In the genomic region with DNA sequence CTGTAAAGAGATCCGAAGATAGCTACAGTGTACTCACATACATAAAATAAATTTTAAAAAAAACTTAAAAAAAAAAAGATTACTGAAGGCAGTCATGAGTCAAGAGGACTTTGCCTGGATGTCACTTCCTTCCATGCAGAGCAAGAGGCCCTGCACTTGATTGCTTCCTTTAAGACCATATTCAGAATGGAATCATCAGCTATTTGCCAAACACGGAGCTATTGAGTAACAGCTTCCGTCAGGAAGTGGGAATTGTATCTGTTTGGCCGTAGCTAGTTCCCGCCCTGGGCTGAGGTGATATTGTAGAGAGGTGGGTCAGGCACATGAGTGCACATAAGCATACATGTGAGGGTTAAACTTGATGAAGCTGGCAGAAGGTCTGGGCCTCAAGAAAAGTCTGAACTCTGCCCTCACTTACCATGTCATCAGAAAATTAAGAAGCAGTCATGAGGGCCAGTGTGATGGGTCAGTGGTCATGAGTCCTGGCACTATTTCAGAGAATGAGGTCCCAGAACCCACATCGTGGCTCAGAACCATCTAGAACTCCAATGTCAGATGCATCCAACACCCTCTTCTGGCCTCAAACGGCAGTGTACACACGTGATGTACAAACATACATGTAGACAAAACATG, we compare ENCODE assay signal across 21 mouse cellular contexts. TPM values are rescaled to one million over a fixed set of nuclear protein-coding genes. Genes with fewer than 3 reads are reported as not detected.
DNase-seq lines count a peak whose midpoint lies in the region; ATAC-seq and TF ChIP-seq lines count a peak whose summit lies in the region.
"Had no signal": no experiment of that assay in that cellular context is flagged by ENCODE, and none has a peak within 500 bp of the region (broad histone marks: within the 10 kb centered on the region; RNA-seq: fewer than 3 reads in every experiment).

No protein-coding gene starts in this region.

- WGBS in kidney, embryonic 16.5 days, result 82% methylated on average over 8 of the region's 8 CpGs
- 51% methylated on average over 8 of the region's 8 CpGs for WGBS in macrophage (ENCODE audit: missing documents)
- 93% methylated on average over 8 of the region's 8 CpGs for WGBS in limb, embryonic 10.5 days

- H3K36me3 ChIP-seq in kidney, embryonic 16.5 days (ENCODE audit: insufficient read depth, low read length), result no peaks in the 10 kb centered on the region
- H3K36me3 ChIP-seq in macrophage (ENCODE audit: inconsistent target), result no peaks in the 10 kb centered on the region
- no peaks in the 10 kb centered on the region for H3K36me3 ChIP-seq in limb, embryonic 10.5 days
- H3K36me3 ChIP-seq: embryonic facial prominence, embryonic 12.5 days; liver, embryonic 15.5 days had no signal

- TF ChIP-seq POLR2A in bone marrow macrophage, adult 2 months (IDR thresholded peaks at IDR 0.05; ENCODE audit: borderline replicate concordance, low read depth, low read length), result no peak

- TF ChIP-seq CTCF in bone marrow macrophage, adult 2 months (IDR thresholded peaks at IDR 0.05; ENCODE audit: low read depth, low read length), result no peak

- no peak overlapping the region for H3K4me3 ChIP-seq in kidney, embryonic 16.5 days (ENCODE audit: low read length)
- no peak overlapping the region for H3K4me3 ChIP-seq in bone marrow macrophage, adult 2 months (ENCODE audit: insufficient read depth, low read length)
- no peak overlapping the region for H3K4me3 ChIP-seq in macrophage (ENCODE audit: inconsistent target)
- H3K4me3 ChIP-seq in limb, embryonic 10.5 days, result no peak overlapping the region
- H3K4me3 ChIP-seq: embryonic facial prominence, embryonic 12.5 days; liver, embryonic 15.5 days; megakaryocyte, embryonic 14.5 days had no signal

- H3K9me3 ChIP-seq in kidney, embryonic 16.5 days (ENCODE audit: low read length), result no peaks in the 10 kb centered on the region
- H3K9me3 ChIP-seq in limb, embryonic 10.5 days (replicated peaks), result no peaks in the 10 kb centered on the region
- H3K9me3 ChIP-seq: embryonic facial prominence, embryonic 12.5 days; liver, embryonic 15.5 days; megakaryocyte, embryonic 14.5 days had no signal

- no peaks in the 10 kb centered on the region for H3K27me3 ChIP-seq in kidney, embryonic 16.5 days (ENCODE audit: insufficient read depth, low read length)
- H3K27me3 ChIP-seq in limb, embryonic 10.5 days (ENCODE audit: low read depth, poor library complexity, severe bottlenecking), result no peaks in the 10 kb centered on the region
- H3K27me3 ChIP-seq: embryonic facial prominence, embryonic 12.5 days; liver, embryonic 15.5 days; megakaryocyte, embryonic 14.5 days; Patski had no signal

- ATAC-seq in kidney, embryonic 16.5 days (ENCODE audit: low FRiP score, low TSS enrichment), result no peak
- ATAC-seq: hindbrain, embryonic 16.5 days; lung, postnatal 0 days; Patski had no signal

- no peak overlapping the region for H3K9ac ChIP-seq in kidney, embryonic 16.5 days (replicated peaks; ENCODE audit: low read length)
- H3K9ac ChIP-seq: embryonic facial prominence, embryonic 12.5 days; liver, embryonic 15.5 days had no signal

- peak; percentile 70 for DNase-seq in kidney, adult 11 months
- peak; percentile 77 for DNase-seq in kidney, adult 9 months
- DNase-seq in limb, embryonic 10.5 days (ENCODE audit: low spot score), result no peak
- no peak for DNase-seq in layer of hippocampus, postnatal 25 days (ENCODE audit: extremely low spot score in 1 of 2, low spot score in 1 of 2)
- no peak for DNase-seq in embryo, embryonic 9.5 days (ENCODE audit: extremely low spot score)
- DNase-seq: cerebellum, adult 11-12 months; cerebellum, postnatal 14 days; midbrain, embryonic 14.5 days; right cerebral cortex, postnatal 14 days; thymus, postnatal 36 days had no signal

- H3K79me2 ChIP-seq in macrophage (ENCODE audit: inconsistent target), result no peaks in the 10 kb centered on the region

- H3K27ac ChIP-seq in kidney, embryonic 16.5 days (ENCODE audit: low read length), result no peak overlapping the region
- peak overlapping the region; percentile 49 for H3K27ac ChIP-seq in bone marrow macrophage, adult 2 months (ENCODE audit: insufficient read depth, low read depth, low read length)
- H3K27ac ChIP-seq in macrophage, result peak overlapping the region; percentile 59
- H3K27ac ChIP-seq in limb, embryonic 10.5 days, result no peak overlapping the region
- H3K27ac ChIP-seq: embryonic facial prominence, embryonic 12.5 days; liver, embryonic 15.5 days had no signal

- H3K4me1 ChIP-seq in kidney, embryonic 16.5 days (ENCODE audit: insufficient read depth, low read length), result no peaks in the 10 kb centered on the region
- peaks cover 14% of the 10 kb centered on the region for H3K4me1 ChIP-seq in bone marrow macrophage, adult 2 months (ENCODE audit: control insufficient read depth, insufficient read depth, low read length)
- H3K4me1 ChIP-seq in limb, embryonic 10.5 days, result no peaks in the 10 kb centered on the region
- H3K4me1 ChIP-seq: embryonic facial prominence, embryonic 12.5 days had no signal

- H3K4me2 ChIP-seq in kidney, embryonic 16.5 days (replicated peaks; ENCODE audit: low read depth, low read length), result no peak overlapping the region
- H3K4me2 ChIP-seq: embryonic facial prominence, embryonic 12.5 days; heart, embryonic 11.5 days; liver, embryonic 15.5 days had no signal

RNA-seq across cellular contexts. Expression of a gene that starts 16.6 kb away (rescaled TPM):
- polyA plus RNA-seq in kidney, embryonic 16.5 days (2015; fragmentation: Nextera tagmentation; extraction: Ambion mirVana), result 4.4 and 4.9 TPM in 2 replicates
- 2.9 and 4.5 TPM in 2 replicates for polyA plus RNA-seq in bone marrow macrophage, adult 2 months (2012; ENCODE audit: insufficient read depth, insufficient read length, missing spikeins)
- total RNA-seq in macrophage (2018; cell fraction: chromatin; rRNA removed), result 1 to 10 TPM in 13 of 26 experiments, under 1 TPM in 10, not detected in 3; 0.42 to 8.4 (median 1.2) TPM
- total RNA-seq in macrophage (2018; cell fraction: cytosol; rRNA removed), result 1 to 10 TPM in 7 of 26 experiments, under 1 TPM in 18, not detected in 1; 0.31 to 2.4 (median 0.69) TPM
- 10 to 100 TPM in 2 of 26 experiments, 1 to 10 TPM in 12, under 1 TPM in 8, not detected in 4; 0.35 to 17.5 (median 1.5) TPM for total RNA-seq in macrophage (2018; cell fraction: nucleus; rRNA removed)
- polyA plus RNA-seq in macrophage (2018), result 0.11 to 1.1 TPM (median 0.14 TPM) in 3 replicates
- polyA plus RNA-seq in limb, embryonic 10.5 days (2016; fragmentation: Nextera tagmentation; extraction: Ambion mirVana), result 2.7 and 4.5 TPM in 2 replicates
- total RNA-seq in layer of hippocampus, postnatal 25 days (2021), result 1 to 10 TPM; 1.7 to 3.5 TPM

RNA-seq across cellular contexts. Expression of a gene that starts 16.8 kb away (rescaled TPM):
- 20.4 and 22.3 TPM in 2 replicates for polyA plus RNA-seq in kidney, embryonic 16.5 days (2015; fragmentation: Nextera tagmentation; extraction: Ambion mirVana)
- polyA plus RNA-seq in bone marrow macrophage, adult 2 months (2012; ENCODE audit: insufficient read depth, insufficient read length, missing spikeins), result 16.5 and 17.7 TPM in 2 replicates
- total RNA-seq in macrophage (2018; cell fraction: chromatin; rRNA removed), result 10 to 100 TPM in 16 of 26 experiments, 1 to 10 TPM in 10; 4.7 to 20.3 (median 10.9) TPM
- total RNA-seq in macrophage (2018; cell fraction: cytosol; rRNA removed), result 10 to 100 TPM in 25 of 26 experiments, 1 to 10 TPM in 1; 8.8 to 21.0 (median 13.5) TPM
- total RNA-seq in macrophage (2018; cell fraction: nucleus; rRNA removed), result 10 to 100 TPM in 23 of 26 experiments, 1 to 10 TPM in 3; 7.2 to 31.5 (median 13.5) TPM
- polyA plus RNA-seq in macrophage (2018), result 13.1 to 24.0 TPM (median 20.1 TPM) in 3 replicates
- 34.4 and 36.7 TPM in 2 replicates for polyA plus RNA-seq in limb, embryonic 10.5 days (2016; fragmentation: Nextera tagmentation; extraction: Ambion mirVana)
- 10 to 100 TPM; 40.5 to 45.8 TPM for total RNA-seq in layer of hippocampus, postnatal 25 days (2021)

RNA-seq across cellular contexts. Expression of a gene that starts 26.6 kb away (rescaled TPM):
- polyA plus RNA-seq in kidney, embryonic 16.5 days (2015; fragmentation: Nextera tagmentation; extraction: Ambion mirVana), result 0.21 and 0.28 TPM in 2 replicates
- polyA plus RNA-seq in bone marrow macrophage, adult 2 months (2012; ENCODE audit: insufficient read depth, insufficient read length, missing spikeins), result 0.29 and 0.51 TPM in 2 replicates
- 1 to 10 TPM in 2 of 26 experiments, under 1 TPM in 10, not detected in 14; 0.29 to 1.6 (median 0.67) TPM for total RNA-seq in macrophage (2018; cell fraction: chromatin; rRNA removed)
- under 1 TPM in 2 of 26 experiments, not detected in 24; 0.09 to 0.10 TPM for total RNA-seq in macrophage (2018; cell fraction: cytosol; rRNA removed)
- total RNA-seq in macrophage (2018; cell fraction: nucleus; rRNA removed), result under 1 TPM in 4 of 26 experiments, not detected in 22; 0.24 to 0.55 (median 0.33) TPM
- polyA plus RNA-seq in macrophage (2018), result not detected in 3 replicates
- polyA plus RNA-seq in limb, embryonic 10.5 days (2016; fragmentation: Nextera tagmentation; extraction: Ambion mirVana), result 0.20 and 0.31 TPM in 2 replicates
- total RNA-seq in layer of hippocampus, postnatal 25 days (2021), result 10 to 100 TPM; 19.3 to 25.6 TPM
- polyA plus RNA-seq: neural tube, embryonic 11.5 days had no signal

RNA-seq across cellular contexts. Expression of a gene that starts 29.4 kb away (rescaled TPM):
- 6.5 and 7.8 TPM in 2 replicates for polyA plus RNA-seq in kidney, embryonic 16.5 days (2015; fragmentation: Nextera tagmentation; extraction: Ambion mirVana)
- 0.95 TPM in 1 of 2 replicates, not detected in the other for polyA plus RNA-seq in bone marrow macrophage, adult 2 months (2012; ENCODE audit: insufficient read depth, insufficient read length, missing spikeins)
- total RNA-seq in macrophage (2018; cell fraction: chromatin; rRNA removed), result 1 to 10 TPM in 5 of 26 experiments, under 1 TPM in 12, not detected in 9; 0.33 to 2.4 (median 0.77) TPM
- under 1 TPM; 0.07 to 0.62 (median 0.22) TPM for total RNA-seq in macrophage (2018; cell fraction: cytosol; rRNA removed)
- 1 to 10 TPM in 4 of 26 experiments, under 1 TPM in 15, not detected in 7; 0.22 to 1.9 (median 0.65) TPM for total RNA-seq in macrophage (2018; cell fraction: nucleus; rRNA removed)
- polyA plus RNA-seq in macrophage (2018), result 0.23 to 0.46 TPM (median 0.32 TPM) in 3 replicates
- 10.1 and 12.2 TPM in 2 replicates for polyA plus RNA-seq in limb, embryonic 10.5 days (2016; fragmentation: Nextera tagmentation; extraction: Ambion mirVana)
- 1 to 10 TPM; 4.9 to 6.0 TPM for total RNA-seq in layer of hippocampus, postnatal 25 days (2021)

RNA-seq across cellular contexts. Expression of a gene that starts 37.7 kb away (rescaled TPM):
- 1,059 and 1,110 TPM in 2 replicates for polyA plus RNA-seq in kidney, embryonic 16.5 days (2015; fragmentation: Nextera tagmentation; extraction: Ambion mirVana)
- polyA plus RNA-seq in bone marrow macrophage, adult 2 months (2012; ENCODE audit: insufficient read depth, insufficient read length, missing spikeins), result 253 and 308 TPM in 2 replicates
- 10 to 100 TPM; 11.3 to 42.6 (median 18.5) TPM for total RNA-seq in macrophage (2018; cell fraction: chromatin; rRNA removed)
- 100 to 1,000 TPM; 172 to 282 (median 238) TPM for total RNA-seq in macrophage (2018; cell fraction: cytosol; rRNA removed)
- total RNA-seq in macrophage (2018; cell fraction: nucleus; rRNA removed), result 10 to 100 TPM; 24.4 to 67.5 (median 39.3) TPM
- 61.0 to 327 TPM (median 283 TPM) in 3 replicates for polyA plus RNA-seq in macrophage (2018)
- 1,262 and 1,296 TPM in 2 replicates for polyA plus RNA-seq in limb, embryonic 10.5 days (2016; fragmentation: Nextera tagmentation; extraction: Ambion mirVana)
- 100 to 1,000 TPM; 407 to 478 TPM for total RNA-seq in layer of hippocampus, postnatal 25 days (2021)

Comparison
In these comparisons a context has a peak if more than half of its experiments do, and no peak if none do; other contexts are left out.
1. DNase-seq: peak in kidney, adult 11 months (single experiment) and kidney, adult 9 months (single experiment); none in limb, embryonic 10.5 days (single experiment), layer of hippocampus, postnatal 25 days (0 of 2) and embryo, embryonic 9.5 days (single experiment).
2. H3K27ac ChIP-seq: peak in bone marrow macrophage, adult 2 months (single experiment) and macrophage (single experiment); none in kidney, embryonic 16.5 days (single experiment) and limb, embryonic 10.5 days (single experiment).